Comparison of ENCODE assay signal across 12 mouse cellular contexts in the genomic region with DNA sequence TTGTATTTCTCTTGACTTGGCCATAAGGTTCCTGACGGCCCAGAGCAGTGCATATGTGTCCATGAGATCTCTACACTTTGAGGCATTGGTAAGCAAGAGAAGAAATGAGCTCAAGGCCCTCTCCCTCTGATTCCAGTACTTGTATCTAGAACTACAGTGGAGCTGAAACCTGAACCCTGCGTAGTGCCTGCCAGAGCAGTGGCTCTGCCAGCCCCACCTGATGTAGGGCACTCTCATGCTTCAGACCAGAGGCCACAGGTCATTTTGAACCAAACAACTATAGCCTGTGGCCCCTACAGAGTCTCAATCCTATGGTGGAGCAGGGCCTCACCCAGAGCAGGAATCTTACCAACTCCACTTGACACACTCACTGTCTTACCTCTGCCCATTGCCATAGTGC.
"Had no signal": no experiment of that assay in that cellular context is flagged by ENCODE, and none has a peak within 500 bp of the region (broad histone marks: within the 10 kb centered on the region; RNA-seq: fewer than 3 reads in every experiment).

No protein-coding gene starts in this region.

- H3K4me2 ChIP-seq: heart, embryonic 12.5 days; hindbrain, embryonic 12.5 days; hindbrain, embryonic 14.5 days; limb, embryonic 12.5 days had no signal

- H3K9me3 ChIP-seq: heart, embryonic 10.5 days; heart, embryonic 12.5 days; hindbrain, embryonic 10.5 days; hindbrain, embryonic 12.5 days; limb, embryonic 10.5 days; limb, embryonic 12.5 days had no signal

- ATAC-seq: forebrain, embryonic 16.5 days; hindbrain, embryonic 16.5 days; intestine, postnatal 0 days had no signal

- H3K9ac ChIP-seq: heart, embryonic 12.5 days; hindbrain, embryonic 12.5 days; hindbrain, embryonic 14.5 days; limb, embryonic 12.5 days had no signal

- H3K4me3 ChIP-seq: heart, embryonic 10.5 days; heart, embryonic 12.5 days; hindbrain, embryonic 10.5 days; hindbrain, embryonic 12.5 days; layer of hippocampus, adult 2 months; left cerebral cortex, adult 2 months; limb, embryonic 10.5 days; limb, embryonic 12.5 days had no signal

- H3K27me3 ChIP-seq: heart, embryonic 12.5 days; hindbrain, embryonic 12.5 days; limb, embryonic 12.5 days had no signal

- H3K36me3 ChIP-seq: hindbrain, embryonic 12.5 days had no signal

- H3K27ac ChIP-seq: heart, embryonic 10.5 days; hindbrain, embryonic 10.5 days; hindbrain, embryonic 12.5 days; hindbrain, embryonic 14.5 days; layer of hippocampus, adult 2 months; left cerebral cortex, adult 2 months; limb, embryonic 12.5 days had no signal
